12 mouse cellular contexts compared by ENCODE assay signal in the genomic region with DNA sequence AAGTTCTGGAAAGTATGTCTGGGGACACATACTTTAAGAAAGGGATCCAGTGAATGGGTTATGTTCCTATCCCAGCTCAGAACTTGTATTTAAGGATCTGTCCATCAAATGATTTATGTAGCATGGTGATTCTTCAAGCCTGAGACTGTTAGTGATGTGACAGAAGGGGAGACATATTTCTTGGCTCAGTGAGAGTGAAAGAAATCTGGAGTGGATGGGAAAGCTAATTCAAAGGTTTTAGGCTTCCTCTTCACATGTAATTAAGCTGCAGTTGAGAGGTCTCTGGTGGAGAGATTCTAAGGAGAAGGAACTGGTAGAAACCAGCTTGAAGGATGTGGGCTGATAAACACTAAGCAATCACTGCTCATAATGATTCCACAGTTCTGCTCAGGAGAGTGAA.
"Had no signal": no experiment of that assay in that cellular context is flagged by ENCODE, and none has a peak within 500 bp of the region (broad histone marks: within the 10 kb centered on the region; RNA-seq: fewer than 3 reads in every experiment).

No protein-coding gene starts in this region.

- DNase-seq: gastrocnemius, postnatal 14 days; gastrocnemius, postnatal 36 days; heart, adult 11 months; heart, adult 2 months; heart, postnatal 14 days; heart, postnatal 36 days; kidney, adult 11 months; kidney, adult 2 months; kidney, adult 9 months; kidney, postnatal 14 days; kidney, postnatal 36 days; left cerebral cortex, postnatal 4 days had no signal
